Mouse (Mus musculus): ENCODE measurements around the gene Acsl1.

Acsl1 gene

DNA sequence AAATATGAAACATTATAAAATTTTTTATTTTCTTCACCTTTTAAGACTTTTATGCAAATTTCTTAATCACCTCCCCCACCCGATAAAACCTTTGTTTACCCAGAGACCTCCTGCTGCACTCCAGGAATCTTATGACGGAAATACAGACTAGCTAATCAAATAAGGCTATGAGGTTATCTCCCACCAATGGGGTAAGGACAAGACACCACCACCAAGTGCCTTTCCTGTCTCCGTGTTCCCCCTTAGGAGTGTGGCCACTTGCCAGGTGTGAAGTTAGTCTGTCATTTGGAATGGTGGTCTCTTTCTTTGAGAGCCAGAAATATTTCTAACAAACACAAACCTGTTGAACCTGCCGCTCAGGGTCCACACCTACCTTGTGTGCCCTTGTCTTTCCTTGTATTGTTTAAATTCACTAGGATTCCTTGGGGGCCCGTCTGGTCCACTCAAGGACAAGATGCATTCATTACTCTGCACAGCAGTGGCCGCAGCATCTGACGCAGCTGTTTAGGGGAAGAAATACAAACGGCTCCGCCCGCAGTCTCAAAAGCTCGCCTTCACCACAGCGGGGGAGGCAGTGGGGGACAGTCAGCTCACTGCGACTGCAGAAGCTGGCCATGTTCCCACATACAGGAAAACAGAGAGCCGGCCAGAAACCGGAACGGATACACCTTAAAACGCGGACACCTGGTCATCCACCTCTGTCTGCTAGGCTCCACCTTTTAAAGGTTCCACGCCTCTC, 31.7 kb downstream of the Acsl1 start:
- in situ Hi-C loops (cut with MboI; ENCODE audit: unreplicated experiment in 2 of 2): loop anchor here in 1 of 2 experiments (25.0 kb wide), 1 partner anchor 515 kb away; the partner anchor contains the start of genes 1700029J07Rik, Lrp2bp and Ufsp2

DNA sequence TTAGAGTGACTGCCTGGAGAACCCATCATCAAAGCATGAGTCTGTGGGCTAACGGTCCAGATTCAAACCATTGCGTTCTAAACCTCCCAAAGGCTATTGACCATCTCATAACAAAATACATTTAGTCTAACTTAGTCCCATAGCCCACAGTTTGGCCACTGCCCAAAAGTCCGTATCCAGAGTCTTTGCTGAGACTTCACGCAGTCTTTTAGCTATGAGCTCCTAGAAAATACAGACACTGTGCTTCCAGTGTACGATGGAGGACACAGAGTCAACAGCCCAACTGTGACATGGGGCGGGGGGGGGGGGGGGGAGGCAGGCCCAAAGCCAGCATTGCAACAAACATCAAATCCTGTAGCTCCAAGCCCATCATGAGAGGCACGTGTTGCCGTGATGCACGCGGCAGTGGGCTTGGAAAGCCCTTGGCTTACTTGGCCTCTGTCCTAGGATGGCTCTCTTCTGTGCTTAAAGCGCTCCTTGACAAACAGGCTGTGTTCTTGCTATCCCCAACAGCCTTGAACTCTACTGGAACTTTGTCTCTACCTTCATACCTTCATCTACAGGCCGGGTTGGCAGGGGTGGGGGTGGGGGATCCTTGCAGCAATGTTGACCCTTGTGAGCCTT, 32.3 kb downstream of the Acsl1 start:
- in situ Hi-C loops (cut with MboI; ENCODE audit: unreplicated experiment in 2 of 2): loop anchor here in 1 of 2 experiments (25.0 kb wide), 1 partner anchor 516 kb away; the partner anchor contains the start of genes 1700029J07Rik, Lrp2bp and Ufsp2

DNA sequence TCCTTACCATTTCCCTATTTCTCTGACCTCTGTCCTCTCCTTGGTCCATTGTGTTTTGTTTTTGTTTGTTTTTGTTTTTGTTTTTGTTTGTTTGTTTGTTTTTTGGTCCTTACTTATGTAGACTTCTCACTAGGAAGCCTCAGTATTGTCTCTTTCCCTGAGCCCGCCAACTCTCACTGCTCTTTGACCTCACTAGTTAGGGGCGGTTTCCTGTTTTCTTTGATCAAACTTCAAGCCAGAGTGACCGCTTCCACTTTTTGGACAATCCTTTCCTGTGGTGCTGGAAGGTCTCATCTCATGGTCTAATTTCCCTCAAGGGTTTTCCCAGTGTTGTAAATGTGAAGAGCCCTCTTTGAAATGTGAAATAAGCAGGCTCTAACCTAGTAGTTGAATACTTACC, 33.4 kb downstream of the Acsl1 start:
- in situ Hi-C loops (cut with MboI; ENCODE audit: unreplicated experiment in 2 of 2): loop anchor here in 1 of 2 experiments (25.0 kb wide), 1 partner anchor 517 kb away; the partner anchor contains the start of genes 1700029J07Rik, Lrp2bp and Ufsp2

GRCm38 (mm10) chr8:46508488-46509395, 37.9 kb downstream of the Acsl1 start:
- in situ Hi-C loops (cut with MboI; ENCODE audit: unreplicated experiment in 2 of 2): loop anchor here (5.0 to 25.0 kb wide), 2 partner anchors 36 to 521 kb away; partner anchors contain the start of genes 1700029J07Rik (in 1 of the 2), Acsl1 (in 1 of the 2), Lrp2bp (in 1 of the 2) and Ufsp2 (in 1 of the 2)

DNA sequence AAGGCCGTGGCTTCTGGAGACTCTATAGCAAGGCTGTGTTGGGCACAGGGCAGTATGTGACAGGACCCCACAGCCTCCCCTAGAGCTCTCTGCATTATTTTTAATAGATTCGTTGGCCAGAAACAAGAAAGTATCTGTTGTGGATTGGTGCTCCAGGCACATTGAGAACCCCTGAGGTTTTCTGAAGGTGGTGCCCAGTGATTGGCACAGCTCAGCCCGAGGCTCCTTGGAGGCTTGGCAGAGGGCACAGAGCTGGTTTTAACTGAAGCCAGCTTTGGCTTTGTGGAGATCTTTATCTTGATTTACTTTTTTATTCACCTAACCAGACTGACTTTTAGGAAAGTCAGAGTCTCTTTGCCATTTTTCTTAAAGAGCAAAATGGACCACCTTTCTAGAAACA, 38.6 kb downstream of the Acsl1 start:
- in situ Hi-C loops (cut with MboI; ENCODE audit: unreplicated experiment in 2 of 2): loop anchor here (5.0 to 25.0 kb wide), 2 partner anchors 37 to 522 kb away; partner anchors contain the start of genes 1700029J07Rik (in 1 of the 2), Acsl1 (in 1 of the 2), Lrp2bp (in 1 of the 2) and Ufsp2 (in 1 of the 2)

DNA sequence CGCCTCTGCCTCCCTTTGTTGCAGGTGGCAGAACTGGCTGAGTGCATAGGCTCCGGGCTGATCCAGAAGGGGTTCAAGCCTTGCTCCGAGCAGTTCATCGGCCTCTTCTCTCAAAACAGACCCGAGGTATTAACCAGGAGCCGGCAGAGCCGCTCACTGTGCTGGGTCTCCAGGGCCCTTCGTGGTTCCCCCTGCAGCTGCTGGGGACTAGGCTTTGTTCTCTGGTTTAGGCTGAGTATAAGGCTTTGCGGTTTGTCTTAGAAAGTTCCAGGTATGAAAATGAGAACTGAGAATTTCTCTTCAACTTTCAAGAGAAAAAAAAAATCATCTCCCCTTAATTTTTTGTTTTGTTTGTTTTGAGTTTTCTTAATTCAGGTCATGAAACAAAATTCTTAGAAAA, 40.5 kb downstream of the Acsl1 start:
- in situ Hi-C loops (cut with MboI; ENCODE audit: unreplicated experiment in 2 of 2): loop anchor here in 1 of 2 experiments (5.0 to 25.0 kb wide), 2 partner anchors 44 to 524 kb away; partner anchors contain the start of genes 1700029J07Rik, Lrp2bp and Ufsp2

GRCm38 (mm10) chr8:46512538-46512937, 41.7 kb downstream of the Acsl1 start:
- in situ Hi-C loops (cut with MboI; ENCODE audit: unreplicated experiment in 2 of 2): loop anchor here in 1 of 2 experiments (5.0 to 25.0 kb wide), 2 partner anchors 45 to 525 kb away; partner anchors contain the start of genes 1700029J07Rik, Lrp2bp and Ufsp2

- in situ Hi-C loops (cut with MboI; ENCODE audit: unreplicated experiment in 2 of 2): loop anchor here in 1 of 2 experiments (5.0 to 25.0 kb wide), 2 partner anchors 47 to 527 kb away; partner anchors contain the start of genes 1700029J07Rik, Lrp2bp and Ufsp2
Measured at GRCm38 (mm10) chr8:46514027-46514426, 43.2 kb downstream of the Acsl1 start.

- in situ Hi-C loops (cut with MboI; ENCODE audit: unreplicated experiment in 2 of 2): loop anchor here in 1 of 2 experiments (25.0 kb wide), 1 partner anchor 533 kb away; the partner anchor contains the start of genes 1700029J07Rik, Lrp2bp and Ufsp2
Measured at GRCm38 (mm10) chr8:46520667-46521066, 49.8 kb downstream of the Acsl1 start.

DNA sequence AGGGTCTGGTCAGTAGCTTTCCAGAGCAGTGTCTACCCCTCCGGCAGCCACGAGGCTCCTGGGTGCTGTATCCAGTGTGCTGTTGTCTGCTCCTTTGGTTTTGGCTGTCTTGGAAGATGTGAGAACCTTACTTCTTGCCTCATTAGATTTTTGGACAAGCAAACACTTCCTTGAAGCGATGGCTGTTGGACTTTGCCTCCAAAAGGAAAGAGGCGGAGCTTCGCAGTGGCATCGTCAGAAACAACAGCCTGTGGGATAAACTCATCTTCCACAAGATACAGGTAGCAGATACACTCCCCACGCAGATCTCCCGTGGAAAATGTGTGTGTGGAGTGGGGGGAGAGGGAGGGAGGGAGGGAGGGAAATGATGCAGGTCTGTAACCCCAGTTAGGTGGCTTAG, 55.3 kb downstream of the Acsl1 start:
- in situ Hi-C loops (cut with MboI; ENCODE audit: unreplicated experiment in 2 of 2): loop anchor here in 1 of 2 experiments (25.0 kb wide), 1 partner anchor 339 kb away; no protein-coding TSS in a partner anchor

DNA sequence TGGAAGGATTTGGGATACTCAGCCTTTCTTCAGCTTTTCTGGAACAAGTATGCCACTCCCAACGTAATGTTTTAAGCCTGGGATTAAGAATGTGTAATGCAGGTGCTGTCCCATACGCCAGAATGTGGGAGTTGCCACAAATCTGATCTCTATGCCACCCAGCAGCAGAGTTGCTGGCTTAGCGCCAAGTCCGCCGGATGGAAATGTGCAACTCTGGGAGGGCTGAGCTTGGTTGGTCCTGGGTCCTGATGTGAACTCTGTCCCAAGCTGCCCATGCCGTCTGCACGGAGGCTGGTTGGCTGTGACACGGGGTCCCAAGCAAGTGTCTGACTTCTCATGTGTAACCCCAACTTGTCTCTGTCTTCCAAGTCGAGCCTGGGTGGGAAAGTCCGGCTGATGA, 56.0 kb downstream of the Acsl1 start:
- in situ Hi-C loops (cut with MboI; ENCODE audit: unreplicated experiment in 2 of 2): loop anchor here in 1 of 2 experiments (25.0 kb wide), 1 partner anchor 340 kb away; no protein-coding TSS in a partner anchor

DNA sequence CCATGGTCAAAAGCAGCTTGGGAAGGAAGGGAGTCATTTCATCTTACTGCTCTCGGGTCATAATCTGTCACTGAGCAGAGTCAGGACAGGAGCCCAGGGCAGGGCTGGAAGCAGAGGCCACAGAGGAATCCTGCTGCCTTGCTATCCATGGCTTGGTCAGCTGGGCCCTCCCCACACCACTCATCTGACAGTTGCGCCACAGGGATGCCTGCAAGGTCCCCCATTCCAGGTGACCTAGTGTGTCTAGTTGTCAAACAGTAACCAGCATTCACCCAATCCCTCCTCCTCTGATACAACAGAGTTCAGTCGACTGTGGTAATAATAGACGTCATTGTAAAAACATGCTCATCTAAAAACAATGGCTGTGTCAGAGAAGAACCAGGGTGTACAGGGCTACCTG, 58.7 kb downstream of the Acsl1 start:
- in situ Hi-C loops (cut with MboI; ENCODE audit: unreplicated experiment in 2 of 2): loop anchor here in 1 of 2 experiments (25.0 kb wide), 1 partner anchor 342 kb away; no protein-coding TSS in a partner anchor

- in situ Hi-C loops (cut with MboI; ENCODE audit: unreplicated experiment in 2 of 2): loop anchor here in 1 of 2 experiments (25.0 kb wide), 1 partner anchor 343 kb away; no protein-coding TSS in a partner anchor
Measured at GRCm38 (mm10) chr8:46530541-46530940, 59.7 kb downstream of the Acsl1 start.

- in situ Hi-C loops (cut with MboI; ENCODE audit: unreplicated experiment in 2 of 2): loop anchor here in 1 of 2 experiments (25.0 kb wide), 1 partner anchor 347 kb away; no protein-coding TSS in a partner anchor
Measured at GRCm38 (mm10) chr8:46533926-46534325, 63.1 kb downstream of the Acsl1 start.

DNA sequence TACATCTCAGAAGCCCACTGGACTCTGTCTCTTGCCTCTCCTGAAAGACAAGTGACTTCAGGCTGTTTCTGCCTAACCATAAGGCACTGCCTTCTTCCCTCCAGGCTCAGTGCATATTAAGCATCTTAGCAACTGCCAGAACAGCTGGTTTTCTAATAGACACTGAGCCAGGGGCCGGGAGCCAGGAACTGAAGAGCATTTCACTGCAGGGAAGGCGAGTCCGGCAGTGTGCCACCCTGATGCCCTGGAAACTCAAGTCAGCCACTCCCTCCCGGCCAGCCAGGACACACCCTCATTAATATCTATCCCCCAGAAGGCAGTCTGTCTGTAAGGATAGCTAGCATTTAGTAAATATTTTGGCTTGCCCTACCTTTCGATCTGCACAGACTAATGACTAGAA, 68.9 kb downstream of the Acsl1 start:
- in situ Hi-C loops (cut with MboI; ENCODE audit: unreplicated experiment in 2 of 2): loop anchor here in 1 of 2 experiments (25.0 kb wide), 1 partner anchor 352 kb away; no protein-coding TSS in a partner anchor

DNA sequence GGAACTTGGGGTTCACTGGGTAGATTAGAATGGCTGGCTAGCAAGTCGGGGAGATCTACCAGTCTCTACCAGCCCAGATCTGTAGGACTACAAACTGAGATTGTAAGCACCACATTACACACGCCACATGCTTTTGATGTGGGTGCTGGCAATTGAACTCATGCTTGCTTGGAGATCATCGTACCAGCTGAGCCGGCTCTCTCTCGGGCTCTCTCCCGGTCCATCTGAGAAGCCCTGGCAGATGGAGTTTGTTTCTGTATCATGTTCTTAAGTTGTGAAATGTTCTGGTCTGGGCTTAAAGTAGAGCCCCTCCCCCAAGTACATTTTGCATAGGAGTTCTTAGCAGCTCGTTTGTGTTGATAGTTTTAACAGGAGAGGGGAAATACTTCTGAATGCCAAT, 72.4 kb downstream of the Acsl1 start:
- in situ Hi-C loops (cut with MboI; ENCODE audit: unreplicated experiment in 2 of 2): loop anchor here in 1 of 2 experiments (25.0 kb wide), 1 partner anchor 356 kb away; no protein-coding TSS in a partner anchor

- in situ Hi-C loops (cut with MboI; ENCODE audit: unreplicated experiment in 2 of 2): loop anchor here in 1 of 2 experiments (25.0 kb wide), 1 partner anchor 356 kb away; no protein-coding TSS in a partner anchor
Measured at GRCm38 (mm10) chr8:46543662-46544061, 72.8 kb downstream of the Acsl1 start.

DNA sequence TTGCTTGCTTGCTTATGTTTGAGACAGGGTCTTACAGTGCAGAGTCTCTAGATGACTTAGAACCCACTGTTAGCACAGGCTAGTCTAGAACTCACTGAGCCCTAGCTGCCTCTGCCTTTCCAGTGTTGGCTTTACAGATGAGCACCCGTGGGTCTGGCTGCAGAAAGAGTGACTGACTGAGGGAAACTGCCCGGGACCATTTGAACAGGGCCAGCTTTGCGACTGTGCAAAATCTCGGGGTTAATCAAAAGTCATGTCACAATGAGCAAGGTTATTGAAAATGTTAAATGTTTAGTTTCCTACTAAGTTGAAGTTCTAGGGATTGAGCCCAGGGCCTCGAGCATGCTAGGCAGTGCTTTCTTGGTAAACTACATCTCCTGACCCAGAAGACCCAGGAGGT, 75.0 kb downstream of the Acsl1 start:
- in situ Hi-C loops (cut with MboI; ENCODE audit: unreplicated experiment in 2 of 2): loop anchor here (5.0 to 25.0 kb wide), 2 partner anchors 234 to 359 kb away; no protein-coding TSS in a partner anchor

Data from v-Abl transformed pro-B cells (cell line).